Mouse (Mus musculus) midbrain, embryonic 11.5 days (tissue): ENCODE data around the gene Gab2. TPM values are rescaled to one million over a fixed set of nuclear protein-coding genes. Genes with fewer than 3 reads are reported as not detected.

Source experiments
- ATAC-seq: fragments of 200-750 bp; cut with Nextera tagmentation; 2 replicates; pipeline ENCODE4 v1.8.0; 2017; ENCODE audit warnings: moderate TSS enrichment, moderate library complexity; ENCODE audit not compliant: low FRiP score
- DNase-seq: peaks from one replicate; pipeline ENCODE4 v3.0.0; 2015; ENCODE audit warnings: low spot score; ENCODE audit errors: missing footprints
- H3K27ac ChIP-seq: fragments of 300-500 bp; sonication (generic); 2 replicates; pipeline ENCODE4 v1.5.1; 2014; ENCODE audit warnings: low read depth, low read length
- H3K27me3 ChIP-seq: fragments of 300-500 bp; sonication (generic); 2 replicates; pipeline ENCODE4 v1.6.1; 2014; ENCODE audit warnings: mild to moderate bottlenecking, low read length, moderate library complexity, mixed read lengths; ENCODE audit not compliant: control insufficient read depth, insufficient read depth
- H3K36me3 ChIP-seq: fragments of 300-500 bp; sonication (generic); 2 replicates; pipeline ENCODE4 v1.6.1; 2014; ENCODE audit warnings: mild to moderate bottlenecking, low read length, moderate library complexity, mixed read lengths; ENCODE audit not compliant: control insufficient read depth, insufficient read depth
- H3K4me1 ChIP-seq: fragments of 300-500 bp; sonication (generic); 2 replicates; pipeline ENCODE4 v1.6.1; 2014; ENCODE audit warnings: low read length; ENCODE audit not compliant: control insufficient read depth, insufficient read depth
- H3K4me2 ChIP-seq: fragments of 300-500 bp; sonication (generic); 2 replicates; pipeline ENCODE4 v1.6.1; 2014; ENCODE audit warnings: mild to moderate bottlenecking, moderate library complexity
- H3K4me3 ChIP-seq: fragments of 300-500 bp; sonication (generic); 2 replicates; pipeline ENCODE4 v1.5.1; 2014; ENCODE audit warnings: low read depth, low read length
- H3K9ac ChIP-seq: fragments of 300-500 bp; sonication (generic); 2 replicates; pipeline ENCODE4 v1.6.1; 2014; ENCODE audit warnings: low read length
- H3K9me3 ChIP-seq: fragments of 300-500 bp; sonication (generic); 2 replicates; pipeline ENCODE4 v1.6.1; 2016; ENCODE audit warnings: low read length; ENCODE audit not compliant: control insufficient read depth
- WGBS: fragments of 180-500 bp; shearing (Covaris S2); extraction: QIAGEN DNeasy Blood & Tissue Kit; methylation state at CpG from one replicate; pipeline ENCODE4 v1.1.7; 2014; 5-methylcytosine and 5-hydroxymethylcytosine counted together
- polyA plus RNA-seq: library from polyadenylated mRNA; unstranded; fragments of >200 nt; fragmentation: Nextera tagmentation; extraction: Ambion mirVana; gene quantifications from 2 replicates; pipeline ENCODE4 v1.2.1, GENCODE M21; 2014

The Gab2 gene
- polyA plus RNA-seq, 1 experiment from 2014 or later, result 9.4 TPM

- no peak for ATAC-seq
- Histone ChIP-seq H3K4me3 (no peak overlapping the region), H3K9ac (no peak overlapping the region), H3K36me3 (no peaks in the 10 kb centered on the region), H3K27ac (no peak overlapping the region), H3K4me2 (no peak overlapping the region), H3K9me3 (no peaks in the 10 kb centered on the region), H3K4me1 (no peaks in the 10 kb centered on the region), H3K27me3 (no peaks in the 10 kb centered on the region)
- 83% methylated on average over 5 of the region's 5 CpGs for WGBS
- no peak for DNase-seq
These were observed 267.4 kb downstream of the Gab2 start for GRCm38 (mm10) chr7:97348836-97349235.

- DNase-seq (no peak), ATAC-seq (no peak)
- Histone ChIP-seq H3K9me3 (no peaks in the 10 kb centered on the region), H3K4me3 (no peak overlapping the region), H3K27ac (no peak overlapping the region), H3K9ac (no peak overlapping the region), H3K4me1 (no peaks in the 10 kb centered on the region), H3K36me3 (no peaks in the 10 kb centered on the region), H3K4me2 (no peak overlapping the region), H3K27me3 (no peaks in the 10 kb centered on the region)
- WGBS, result 84% methylated on average over 6 of the region's 6 CpGs
These were observed 268.1 kb downstream of the Gab2 start for GRCm38 (mm10) chr7:97349438-97349837.

DNA sequence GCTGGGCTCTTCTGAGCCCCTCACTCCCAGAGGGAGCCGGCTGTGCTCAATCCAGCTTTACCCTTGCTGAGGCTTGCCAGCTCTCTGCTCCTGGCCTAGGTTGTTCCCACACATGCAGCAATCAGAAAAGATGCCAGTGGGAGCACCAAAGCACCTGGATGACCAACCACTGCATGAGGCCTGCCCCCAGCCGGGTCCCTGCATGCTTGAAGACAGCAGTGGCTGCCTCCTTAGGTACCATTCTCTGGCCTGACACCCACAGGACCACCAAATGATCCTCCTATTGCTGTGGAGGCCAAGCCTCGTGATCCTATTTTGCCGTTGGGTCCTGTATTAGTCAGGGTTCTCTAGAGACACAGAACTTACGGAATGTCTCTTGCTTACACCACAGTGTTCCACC, 269.5 kb downstream of the Gab2 start:
- no peak overlapping the region for H3K4me3 ChIP-seq
- H3K27me3 ChIP-seq, result no peaks in the 10 kb centered on the region
- no peak for DNase-seq
- no peak overlapping the region for H3K27ac ChIP-seq
- H3K36me3 ChIP-seq, result no peaks in the 10 kb centered on the region
- no peaks in the 10 kb centered on the region for H3K9me3 ChIP-seq
- H3K4me1 ChIP-seq, result no peaks in the 10 kb centered on the region
- ATAC-seq, result no peak
- no peak overlapping the region for H3K4me2 ChIP-seq
- H3K9ac ChIP-seq, result no peak overlapping the region
- WGBS, result 69% methylated on average over 5 of the region's 5 CpGs

DNA sequence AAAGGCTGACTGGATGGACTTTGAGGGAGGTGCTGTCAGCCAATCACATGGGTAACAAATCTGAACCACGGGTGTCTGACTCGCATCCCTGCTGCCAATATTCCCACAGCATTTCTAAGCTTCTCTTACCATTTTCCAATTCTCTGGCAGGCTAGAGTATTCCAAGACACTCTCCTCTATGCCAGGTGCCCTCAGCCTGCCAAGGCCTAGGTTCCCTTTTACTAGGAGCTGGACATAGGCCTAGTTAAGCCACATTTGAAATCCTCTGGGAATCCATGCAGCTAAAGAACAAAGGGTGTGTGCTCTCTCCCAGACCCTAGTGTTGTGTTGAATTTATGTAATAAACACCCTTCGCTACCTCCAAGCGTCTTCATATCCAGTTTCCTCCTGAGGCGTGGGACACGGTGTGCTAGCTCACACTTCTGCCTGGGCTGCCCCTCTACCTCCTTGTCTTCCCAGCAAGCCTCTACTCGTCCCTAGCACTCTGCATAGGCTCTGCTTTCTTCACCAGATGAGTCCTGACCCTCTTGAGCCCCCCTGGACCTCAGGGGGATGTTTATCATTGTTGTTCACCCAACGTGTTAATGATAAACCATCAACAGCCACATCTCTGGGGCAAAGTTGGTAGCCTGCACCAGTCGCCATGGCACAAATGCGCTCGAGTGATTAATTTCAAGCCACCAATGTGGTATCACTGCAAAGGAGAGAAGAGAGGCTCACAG, 270.6 kb downstream of the Gab2 start:
- ATAC-seq, result no peak
- no peak for DNase-seq
- H3K4me1 ChIP-seq, result no peaks in the 10 kb centered on the region
- no peak overlapping the region for H3K27ac ChIP-seq
- no peaks in the 10 kb centered on the region for H3K9me3 ChIP-seq
- H3K9ac ChIP-seq, result no peak overlapping the region
- no peak overlapping the region for H3K4me2 ChIP-seq
- H3K4me3 ChIP-seq, result no peak overlapping the region
- no peaks in the 10 kb centered on the region for H3K36me3 ChIP-seq
- H3K27me3 ChIP-seq, result no peaks in the 10 kb centered on the region
- 87% methylated on average over 11 of the region's 11 CpGs for WGBS

DNA sequence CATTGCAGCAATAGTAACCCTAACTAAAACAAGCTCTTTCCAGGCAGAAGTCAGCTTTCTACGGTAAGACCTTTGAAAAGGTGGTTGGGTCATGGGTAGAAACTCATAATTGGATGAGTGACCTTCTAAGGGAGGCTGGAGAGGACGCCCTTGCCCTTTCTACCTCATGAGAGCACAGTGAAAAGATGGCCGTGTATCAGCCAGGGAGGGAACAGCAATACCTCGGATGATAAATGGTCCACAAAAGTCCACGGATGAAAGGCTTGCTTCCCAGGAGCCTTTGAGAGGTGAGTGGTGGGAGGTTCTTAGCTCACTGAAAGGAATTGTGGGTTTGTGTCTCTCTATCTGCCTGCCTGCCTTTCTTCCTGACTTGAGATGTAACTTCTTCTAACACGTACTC, 272.0 kb downstream of the Gab2 start:
- no peak for DNase-seq
- H3K9me3 ChIP-seq, result no peaks in the 10 kb centered on the region
- H3K4me2 ChIP-seq, result no peak overlapping the region
- H3K4me3 ChIP-seq, result no peak overlapping the region
- no peaks in the 10 kb centered on the region for H3K4me1 ChIP-seq
- H3K9ac ChIP-seq, result no peak overlapping the region
- no peaks in the 10 kb centered on the region for H3K36me3 ChIP-seq
- H3K27me3 ChIP-seq, result no peaks in the 10 kb centered on the region
- ATAC-seq, result no peak
- 85% methylated on average over 6 of the region's 6 CpGs for WGBS
- H3K27ac ChIP-seq, result no peak overlapping the region

GRCm38 (mm10) chr7:97355068-97355841, 273.9 kb downstream of the Gab2 start:
- no peak overlapping the region for H3K4me2 ChIP-seq
- H3K27ac ChIP-seq, result no peak overlapping the region
- H3K9ac ChIP-seq, result no peak overlapping the region
- H3K36me3 ChIP-seq, result no peaks in the 10 kb centered on the region
- H3K4me3 ChIP-seq, result no peak overlapping the region
- DNase-seq (no peak), ATAC-seq (no peak)
- WGBS, result 43% methylated on average over 13 of the region's 13 CpGs
- no peaks in the 10 kb centered on the region for H3K4me1 ChIP-seq
- H3K27me3 ChIP-seq, result no peaks in the 10 kb centered on the region
- no peaks in the 10 kb centered on the region for H3K9me3 ChIP-seq

DNA sequence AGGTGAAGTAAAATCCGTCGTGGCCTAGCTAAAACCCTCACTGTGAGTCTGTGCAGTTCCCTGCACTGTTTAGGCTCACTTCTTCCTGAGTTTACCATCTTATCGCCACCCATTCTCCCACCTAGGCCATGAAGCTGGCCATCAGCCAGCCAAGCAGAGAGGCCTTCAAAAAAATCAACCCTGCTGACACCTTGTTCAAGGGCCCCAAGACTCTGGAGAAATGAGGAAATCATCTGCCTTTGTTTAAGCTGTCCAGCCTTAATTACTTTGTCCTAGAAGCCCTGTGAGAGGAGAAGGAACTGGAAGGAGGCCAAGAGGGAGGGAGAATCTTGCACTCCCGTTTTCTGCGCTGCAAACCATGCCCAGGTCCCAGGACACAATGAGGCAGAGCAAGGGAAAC, 274.9 kb downstream of the Gab2 start:
- Histone ChIP-seq H3K4me3 (no peak overlapping the region), H3K4me1 (no peaks in the 10 kb centered on the region), H3K27ac (no peak overlapping the region), H3K27me3 (no peaks in the 10 kb centered on the region), H3K9ac (no peak overlapping the region), H3K4me2 (no peak overlapping the region), H3K36me3 (no peaks in the 10 kb centered on the region), H3K9me3 (no peaks in the 10 kb centered on the region)
- WGBS, result 83% methylated on average over 5 of the region's 5 CpGs
- ATAC-seq (no peak), DNase-seq (no peak)

GRCm38 (mm10) chr7:97356875-97357276, 275.5 kb downstream of the Gab2 start:
- H3K9me3 ChIP-seq, result no peaks in the 10 kb centered on the region
- WGBS, result 87% methylated on average over 5 of the region's 5 CpGs
- no peak overlapping the region for H3K9ac ChIP-seq
- no peaks in the 10 kb centered on the region for H3K27me3 ChIP-seq
- H3K4me1 ChIP-seq, result no peaks in the 10 kb centered on the region
- no peak overlapping the region for H3K4me3 ChIP-seq
- ATAC-seq (no peak), DNase-seq (no peak)
- no peak overlapping the region for H3K27ac ChIP-seq
- no peaks in the 10 kb centered on the region for H3K36me3 ChIP-seq
- no peak overlapping the region for H3K4me2 ChIP-seq

DNA sequence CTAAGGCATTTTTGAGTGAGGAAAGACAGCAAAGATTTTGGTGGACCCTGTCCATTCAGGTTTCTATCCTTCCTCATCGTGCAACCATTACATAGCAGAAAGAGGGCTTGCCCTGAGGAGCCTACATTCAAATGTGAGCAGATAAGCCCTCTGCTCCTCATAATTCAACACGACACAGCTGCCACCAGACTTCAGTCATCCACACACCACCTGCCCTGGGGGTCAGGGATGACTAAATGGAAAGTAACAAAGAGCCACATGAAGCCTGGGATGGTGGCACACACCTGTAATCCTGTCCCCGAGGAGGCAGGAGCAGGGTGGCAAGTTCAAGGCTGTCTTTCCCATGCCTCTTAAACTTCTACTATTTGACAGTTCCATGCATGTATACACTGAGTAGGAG, 276.5 kb downstream of the Gab2 start:
- Histone ChIP-seq H3K9ac (no peak overlapping the region), H3K27ac (no peak overlapping the region), H3K27me3 (no peaks in the 10 kb centered on the region), H3K36me3 (no peaks in the 10 kb centered on the region), H3K4me1 (no peaks in the 10 kb centered on the region), H3K4me3 (no peak overlapping the region), H3K4me2 (no peak overlapping the region), H3K9me3 (no peaks in the 10 kb centered on the region)
- DNase-seq (no peak), ATAC-seq (no peak)
- 84% methylated on average over 3 of the region's 3 CpGs for WGBS
